Mouse (Mus musculus) embryo, embryonic 10 days (tissue): ENCODE data around the gene Baiap2.

Experiments
- DNase-seq: peaks from one replicate; pipeline ENCODE4 v3.0.0-alpha.2; 2015; ENCODE audit warnings: low spot score

Baiap2 gene

GRCm38 (mm10) chr11:119979596-119980385, 37.2 kb downstream of the Baiap2 start:
- no peak for DNase-seq

- no peak for DNase-seq
Measured at GRCm38 (mm10) chr11:119981769-119982168, 39.2 kb downstream of the Baiap2 start.

DNA sequence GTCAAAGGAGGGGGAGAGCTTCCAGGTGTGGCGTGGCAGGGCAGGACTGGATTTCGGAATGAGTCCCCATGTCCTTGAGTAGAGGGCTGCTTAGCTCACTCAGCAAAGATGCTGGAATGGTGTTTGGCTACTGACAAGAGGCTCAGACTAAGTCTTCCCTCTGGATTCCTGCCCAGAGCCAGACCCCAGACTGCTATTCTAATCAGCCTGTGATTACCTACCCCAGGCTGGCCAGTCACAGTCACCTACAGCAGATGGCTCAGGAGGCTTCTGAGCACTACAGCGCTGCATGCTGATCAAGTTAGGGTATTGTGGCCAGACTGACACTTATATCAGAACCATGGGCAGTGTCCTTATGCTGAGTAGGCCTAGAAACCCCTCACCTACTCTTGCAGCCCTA, 39.7 kb downstream of the Baiap2 start:
- DNase-seq = no peak

GRCm38 (mm10) chr11:119983151-119983550, 40.6 kb downstream of the Baiap2 start:
- no peak for DNase-seq

GRCm38 (mm10) chr11:119986751-119987425, 44.3 kb downstream of the Baiap2 start:
- no peak for DNase-seq

- no peak for DNase-seq
Measured at GRCm38 (mm10) chr11:119987876-119988275, 45.3 kb downstream of the Baiap2 start.

GRCm38 (mm10) chr11:119988391-119988790, 45.8 kb downstream of the Baiap2 start:
- DNase-seq = no peak

DNA sequence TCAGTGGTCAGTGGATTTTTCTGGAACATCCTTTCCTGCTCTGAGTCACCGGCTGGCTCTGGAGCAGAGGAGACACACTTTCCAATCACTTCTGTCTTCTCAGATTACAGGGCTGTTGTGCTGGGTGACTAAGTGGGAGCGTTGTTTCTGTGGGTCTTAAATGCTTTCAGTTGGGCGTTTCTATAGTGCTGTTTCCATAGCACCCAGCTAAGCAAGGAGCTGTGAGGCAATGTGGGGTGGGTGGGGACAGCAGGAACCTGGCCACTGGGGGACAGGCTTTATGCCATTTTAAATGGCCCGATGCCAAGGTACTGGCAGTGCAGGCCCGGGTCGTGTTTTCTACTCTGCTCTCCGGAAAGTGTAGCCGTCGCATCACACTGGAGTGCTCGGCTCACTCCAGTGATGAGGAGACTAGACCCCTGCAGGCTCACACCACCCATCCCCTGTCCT, 46.6 kb downstream of the Baiap2 start:
- DNase-seq = peak; percentile 60

- DNase-seq = no peak
Measured at GRCm38 (mm10) chr11:119990658-119991337, 48.2 kb downstream of the Baiap2 start.

GRCm38 (mm10) chr11:119991338-119991678, 48.7 kb downstream of the Baiap2 start:
- DNase-seq = peak; percentile 93

GRCm38 (mm10) chr11:119997351-119997750, 54.8 kb downstream of the Baiap2 start:
- DNase-seq = no peak

DNA sequence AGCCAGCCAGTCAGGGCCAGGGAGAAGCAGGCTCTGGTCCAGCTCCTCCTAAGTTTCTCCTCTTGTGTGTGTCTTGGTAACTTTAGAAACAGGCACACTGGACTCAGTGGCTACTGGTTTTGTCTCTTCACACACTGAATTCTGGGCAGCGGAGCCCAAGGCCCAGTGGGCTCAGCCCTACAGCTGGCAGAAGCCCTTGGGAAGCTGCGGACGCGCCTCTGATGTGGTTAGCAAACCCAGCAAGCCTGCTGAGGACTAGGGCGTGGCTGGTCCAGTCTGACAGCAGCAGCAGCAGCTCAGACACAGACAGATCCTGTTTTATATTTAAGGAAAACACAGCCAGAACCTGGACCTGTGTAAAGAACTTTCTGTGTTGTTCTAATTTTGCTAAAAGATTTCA, 59.5 kb downstream of the Baiap2 start:
- DNase-seq = no peak

- DNase-seq = no peak
Measured at GRCm38 (mm10) chr11:120002634-120003220, 60.2 kb downstream of the Baiap2 start.

DNA sequence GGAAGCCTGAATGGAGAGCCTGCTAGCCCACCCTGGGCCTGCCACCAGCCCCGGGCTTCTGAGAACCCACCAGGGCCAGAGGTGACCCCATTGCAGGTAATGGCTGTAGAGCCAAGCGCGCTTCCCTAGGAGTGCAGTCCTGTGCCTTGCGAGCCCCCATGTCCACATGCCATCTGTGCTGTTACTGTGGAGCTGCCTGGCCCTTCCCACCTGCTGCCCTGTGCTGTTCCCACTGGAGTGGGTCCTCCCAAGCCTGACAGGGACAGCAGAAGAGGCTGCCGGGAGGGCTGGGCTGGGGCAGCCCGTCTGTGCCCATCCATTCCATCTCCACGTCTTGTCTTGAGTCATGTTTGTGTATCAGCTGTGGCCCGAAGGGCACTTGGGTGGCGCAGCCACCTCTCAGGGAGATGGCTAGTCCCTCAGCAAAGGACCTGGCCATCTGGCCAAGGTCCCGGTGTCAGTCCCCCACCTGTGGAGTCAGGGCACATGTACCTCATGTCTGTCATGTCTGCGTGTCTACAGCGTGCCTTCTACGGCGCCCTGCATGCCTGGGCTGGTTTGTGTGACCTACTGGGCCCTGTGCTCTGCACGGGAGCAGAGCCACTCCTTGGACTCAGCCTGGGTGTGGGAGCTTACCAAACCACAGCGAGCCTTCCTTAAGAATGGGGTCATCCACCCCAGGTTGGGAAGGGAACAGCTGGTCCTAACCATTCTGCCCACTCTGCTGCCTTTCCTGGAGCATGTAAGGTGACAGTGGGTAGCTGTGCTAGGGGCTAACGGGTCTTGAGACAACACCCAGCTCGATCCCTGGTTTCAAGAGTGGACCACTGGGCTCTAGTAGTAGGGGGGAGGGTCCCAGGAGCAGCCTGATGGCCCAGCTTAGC, 63.1 kb downstream of the Baiap2 start:
- DNase-seq = no peak

GRCm38 (mm10) chr11:120007496-120008080, 65.0 kb downstream of the Baiap2 start:
- DNase-seq = no peak

- DNase-seq = no peak
Measured at GRCm38 (mm10) chr11:120008501-120008900, 65.9 kb downstream of the Baiap2 start.

DNA sequence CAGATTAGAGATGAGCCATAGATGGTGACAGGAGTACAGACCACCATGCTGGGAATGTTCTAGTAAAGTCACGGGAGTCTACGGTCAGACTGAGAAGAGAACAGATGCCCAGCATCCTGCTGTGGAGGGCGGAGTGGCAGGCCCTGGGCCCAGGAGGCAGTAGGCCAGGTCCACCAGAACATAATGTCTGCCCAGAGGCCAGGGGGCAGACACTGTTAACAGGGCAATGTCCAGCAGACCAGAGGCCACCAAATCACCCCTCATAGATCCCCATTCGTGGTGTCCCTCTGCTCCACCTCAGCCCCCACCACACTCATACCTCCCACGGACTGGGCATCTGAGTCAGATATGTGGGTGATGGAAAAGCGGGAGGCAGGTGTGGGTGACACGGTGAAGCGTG, 66.4 kb downstream of the Baiap2 start:
- no peak for DNase-seq

DNA sequence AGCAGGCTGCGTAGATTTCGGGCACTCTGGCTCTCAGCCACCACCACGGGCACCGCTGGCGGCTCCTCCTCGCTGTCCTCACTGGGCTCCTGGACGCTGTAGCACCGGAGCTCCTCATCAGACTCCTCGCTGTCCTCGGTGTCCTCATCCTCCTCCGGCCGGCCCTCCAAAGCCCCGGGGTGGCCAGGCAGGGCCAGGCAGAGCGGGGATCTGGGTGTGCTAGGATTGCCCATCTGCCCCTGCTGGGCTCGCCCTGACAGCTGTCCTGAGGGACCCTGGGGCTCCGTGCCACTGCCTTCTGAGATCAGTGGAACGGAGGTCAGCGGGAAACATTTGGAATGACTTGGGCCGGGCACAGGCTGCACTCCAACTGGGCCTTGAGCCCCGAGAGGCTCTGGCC, 67.4 kb downstream of the Baiap2 start:
- DNase-seq = no peak

- DNase-seq = no peak
Measured at GRCm38 (mm10) chr11:120011114-120011760, 68.7 kb downstream of the Baiap2 start.

DNA sequence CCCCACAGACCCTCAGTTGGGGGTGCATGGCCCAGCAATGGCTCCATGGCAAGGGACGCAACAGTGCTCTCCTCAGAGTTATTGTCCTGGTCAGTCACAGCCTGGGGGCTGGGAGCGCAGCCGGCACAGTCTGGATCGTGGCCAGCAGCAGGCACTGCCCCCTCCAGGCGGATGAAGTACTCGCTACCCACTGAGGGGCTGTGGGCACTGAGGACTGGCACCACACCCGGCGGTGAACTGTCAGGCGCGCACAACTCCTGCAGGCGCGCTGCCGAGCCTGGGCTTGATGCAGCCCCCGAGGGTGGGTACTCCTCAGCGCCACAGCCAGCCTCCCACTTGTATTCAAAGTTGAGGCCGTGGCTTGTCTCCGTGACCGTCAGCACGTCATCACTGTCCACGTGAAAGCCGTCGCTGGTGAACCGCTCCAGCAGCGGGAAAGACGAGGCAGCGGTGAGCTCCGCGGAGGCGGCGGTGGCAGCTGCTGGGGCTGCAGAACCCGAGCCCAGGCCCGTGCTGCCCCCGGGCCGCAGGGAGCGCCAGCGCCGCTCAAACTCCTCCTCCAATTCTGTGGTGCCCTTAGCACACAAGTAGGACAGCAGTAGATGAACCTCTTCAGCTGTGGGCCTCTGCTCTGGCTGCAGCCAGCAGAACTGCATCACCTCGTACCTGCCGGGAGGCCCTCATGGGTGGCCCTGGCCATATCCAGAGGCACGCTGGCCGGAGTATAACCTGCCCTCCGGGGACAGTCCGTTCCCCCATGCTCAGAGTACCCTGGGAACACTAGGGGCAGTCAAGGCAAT, 69.4 kb downstream of the Baiap2 start:
- peak; percentile 20 for DNase-seq
